Mouse (Mus musculus) left cerebral cortex, adult 9 months (tissue): ENCODE data around the gene Prune1.
"Not testable (repeated sequence)": the region's sequence is repeated elsewhere in the genome, so short reads cannot be mapped to it uniquely, and the experiment has no call there.

Source experiments
- DNase-seq, 2 experiments: peaks; one replicate each; pipeline ENCODE4 v3.0.0; 2022; ENCODE audit warnings: low spot score in 2 of 2

Prune1 gene

GRCm38 (mm10) chr3:95213609-95213975 lies 68.3 kb downstream of the Prune1 start:
- no peak for DNase-seq

- not testable (repeated sequence) for DNase-seq
Observed at GRCm38 (mm10) chr3:95212889-95213608, 68.8 kb downstream of the Prune1 start.

- no peak for DNase-seq
Observed at GRCm38 (mm10) chr3:95210585-95210984, 71.3 kb downstream of the Prune1 start.

- DNase-seq = no peak
Observed at GRCm38 (mm10) chr3:95208286-95208685, 73.6 kb downstream of the Prune1 start.

GRCm38 (mm10) chr3:95203880-95204279 lies 78.0 kb downstream of the Prune1 start:
- DNase-seq = peak in 1 of 2 experiments; percentile 54
